ENCODE assay signal across 24 mouse cellular contexts in genomic region chr10:28651910-28652309, GRCm38 (mm10). TPM values are rescaled to one million over a fixed set of nuclear protein-coding genes. Genes with fewer than 3 reads are reported as not detected.
"Had no signal": no experiment of that assay in that cellular context is flagged by ENCODE, and none has a peak within 500 bp of the region (broad histone marks: within the 10 kb centered on the region; RNA-seq: fewer than 3 reads in every experiment).

No protein-coding gene starts in this region.

- ATAC-seq: liver, postnatal 0 days; lung, postnatal 0 days had no signal

- H3K27me3 ChIP-seq: limb, embryonic 12.5 days; limb, embryonic 15.5 days had no signal

- H3K4me3 ChIP-seq: layer of hippocampus, adult 2 months; limb, embryonic 12.5 days; limb, embryonic 15.5 days had no signal

- H3K36me3 ChIP-seq: limb, embryonic 12.5 days; limb, embryonic 15.5 days had no signal

- DNase-seq: kidney, adult 18-20 months; kidney, adult 9 months; kidney, postnatal 25 days; layer of hippocampus, postnatal 36 days; left cerebral cortex, postnatal 4 days; liver, postnatal 0 days; lung, embryonic 14.5 days; midbrain, embryonic 14.5 days; right cerebral cortex, postnatal 4 days; thymus, adult 2 months; thymus, postnatal 14 days; thymus, postnatal 4 days had no signal

RNA-seq across cellular contexts. Expression of gene Themis, which starts 16.2 kb away (rescaled TPM):
- total RNA-seq: layer of hippocampus, adult 2 months; layer of hippocampus, postnatal 36 days; left cerebral cortex, adult 8-10 months; left cerebral cortex, postnatal 14 days had no signal
- polyA plus RNA-seq: kidney, postnatal 0 days; limb, embryonic 12.5 days; limb, embryonic 15.5 days; liver, embryonic 11.5 days; liver, postnatal 0 days; lung, embryonic 14.5 days; macrophage; midbrain, embryonic 14.5 days; neural tube, embryonic 11.5 days; neural tube, embryonic 14.5 days; stomach, embryonic 14.5 days had no signal
